Mouse (Mus musculus) lung, embryonic 16.5 days (tissue): ENCODE data around the gene Phf5a. TPM values are rescaled to one million over a fixed set of nuclear protein-coding genes. Genes with fewer than 3 reads are reported as not detected.

Experiments used
- ATAC-seq: fragments of 200-750 bp; cut with Nextera tagmentation; 2 replicates; pipeline ENCODE4 v1.8.0; 2017; ENCODE audit warnings: low read depth, mild to moderate bottlenecking, moderate library complexity
- H3K27ac ChIP-seq: fragments of 300-500 bp; sonication (generic); 2 replicates; pipeline ENCODE4 v1.5.1; 2014; ENCODE audit warnings: mild to moderate bottlenecking, control low read depth, low read length
- H3K27me3 ChIP-seq: fragments of 300-500 bp; sonication (generic); 2 replicates; pipeline ENCODE4 v1.6.1; 2014; ENCODE audit warnings: low read depth, low read length, mixed read lengths; ENCODE audit not compliant: control insufficient read depth, insufficient read depth
- H3K36me3 ChIP-seq: fragments of 300-500 bp; sonication (generic); 2 replicates; pipeline ENCODE4 v1.6.1; 2014; ENCODE audit warnings: low read length; ENCODE audit not compliant: control insufficient read depth, insufficient read depth
- H3K4me1 ChIP-seq: fragments of 300-500 bp; sonication (generic); replicated peaks from 2 replicates; pipeline ENCODE4 v1.6.1; 2014; ENCODE audit warnings: low read length, mixed read lengths; ENCODE audit not compliant: control insufficient read depth, insufficient read depth
- H3K4me2 ChIP-seq: fragments of 300-500 bp; sonication (generic); 2 replicates; pipeline ENCODE4 v1.6.1; 2014; ENCODE audit warnings: low read depth, low read length, control low read depth
- H3K4me3 ChIP-seq: fragments of 300-500 bp; sonication (generic); 2 replicates; pipeline ENCODE4 v1.5.1; 2014; ENCODE audit warnings: mild to moderate bottlenecking, low read length, control low read depth
- H3K9ac ChIP-seq: fragments of 300-500 bp; sonication (generic); 2 replicates; pipeline ENCODE4 v1.6.1; 2014; ENCODE audit warnings: low read length, control low read depth
- H3K9me3 ChIP-seq: fragments of 300-500 bp; sonication (generic); 2 replicates; pipeline ENCODE4 v1.6.1; 2016; ENCODE audit warnings: low read length; ENCODE audit not compliant: control insufficient read depth
- WGBS: fragments of 180-500 bp; shearing (Covaris S2); extraction: QIAGEN DNeasy Blood & Tissue Kit; methylation state at CpG from one replicate; pipeline ENCODE4 v1.1.7; 2014; 5-methylcytosine and 5-hydroxymethylcytosine counted together
- polyA plus RNA-seq: library from polyadenylated mRNA; unstranded; fragments of >200 nt; fragmentation: Nextera tagmentation; extraction: Ambion mirVana; gene quantifications from 2 replicates; pipeline ENCODE4 v1.2.1, GENCODE M21; 2015

Gene Phf5a
- 146 and 148 TPM in 2 replicates for polyA plus RNA-seq

GRCm38 (mm10) chr15:81871604-81872261 is at the start of gene Phf5a:
TSS of gene Phf5a (minus strand) at chr15:81871911.
- no peaks in the 10 kb centered on the region for H3K27me3 ChIP-seq
- peak within 1 kb of the TSS; percentile 89 for H3K4me2 ChIP-seq
- H3K4me3 ChIP-seq, result peak within 1 kb of the TSS; percentile 100
- H3K9me3 ChIP-seq, result no peaks in the 10 kb centered on the region
- peak within 1 kb of the TSS; percentile 96 for H3K9ac ChIP-seq
- ATAC-seq, result peak; percentile 94
- H3K4me1 ChIP-seq, result peaks cover 10% of the 10 kb centered on the region
- WGBS, result 1% methylated on average over 30 of the region's 30 CpGs
- peak within 1 kb of the TSS; percentile 100 for H3K27ac ChIP-seq
- peaks cover 32% of the 10 kb centered on the region for H3K36me3 ChIP-seq

GRCm38 (mm10) chr15:81921255-81921654 is 49.5 kb upstream of the Phf5a start:
- 53% methylated on average over 5 of the region's 5 CpGs for WGBS

DNA sequence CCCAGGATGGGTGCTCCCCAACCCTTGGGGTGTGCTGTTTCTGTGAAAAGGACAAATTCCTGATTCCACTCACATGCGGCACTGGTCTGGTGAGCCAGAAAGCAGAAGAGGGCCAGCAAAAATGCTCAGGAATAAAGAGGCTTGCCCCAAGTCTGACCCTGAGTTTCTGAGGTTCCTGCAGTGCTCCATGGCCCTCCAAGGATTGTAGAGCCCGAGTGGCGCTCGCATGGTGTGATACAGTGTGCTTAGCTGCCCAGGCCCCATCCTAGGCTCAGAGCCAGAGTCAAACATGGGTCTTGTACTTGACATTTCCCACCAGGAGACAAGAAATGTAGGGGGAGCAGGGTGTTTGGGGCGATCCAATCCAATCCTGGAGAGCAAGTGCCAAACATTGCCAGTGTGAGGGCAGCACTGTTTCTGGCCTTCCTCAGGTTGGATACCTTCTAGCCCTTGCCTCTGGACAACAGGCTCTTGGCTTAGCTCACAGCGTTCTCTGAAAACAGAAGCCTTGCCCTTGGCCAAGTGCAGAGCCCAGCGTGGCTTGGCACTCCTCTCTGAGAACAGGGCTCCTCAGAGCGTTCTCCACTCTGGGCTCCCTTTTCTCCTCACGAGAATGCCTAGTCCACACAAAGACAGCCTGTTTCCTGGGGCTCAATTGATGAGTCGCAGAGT is 49.0 kb upstream of the Phf5a start:
- no peak overlapping the region for H3K27ac ChIP-seq
- H3K27me3 ChIP-seq, result no peaks in the 10 kb centered on the region
- H3K36me3 ChIP-seq, result peaks cover 5% of the 10 kb centered on the region; the same call in 1 of the 2 replicates
- no peak overlapping the region for H3K9ac ChIP-seq
- H3K4me2 ChIP-seq, result no peak overlapping the region
- H3K4me3 ChIP-seq, result no peak overlapping the region
- ATAC-seq, result no peak
- peaks cover 11% of the 10 kb centered on the region for H3K4me1 ChIP-seq
- no peaks in the 10 kb centered on the region for H3K9me3 ChIP-seq
- 72% methylated on average over 10 of the region's 10 CpGs for WGBS

More at GRCm38 (mm10) chr15:81921255-81921654, 49.5 kb upstream of the Phf5a start:
- no peak overlapping the region for H3K27ac ChIP-seq
- no peak for ATAC-seq
- H3K4me2 ChIP-seq, result no peak overlapping the region
- H3K9ac ChIP-seq, result no peak overlapping the region
- H3K4me3 ChIP-seq, result no peak overlapping the region
- H3K4me1 ChIP-seq, result peaks cover 11% of the 10 kb centered on the region
- H3K9me3 ChIP-seq, result no peaks in the 10 kb centered on the region
- H3K27me3 ChIP-seq, result no peaks in the 10 kb centered on the region
- peaks cover 2% of the 10 kb centered on the region; the same call in 1 of the 2 replicates for H3K36me3 ChIP-seq

DNA sequence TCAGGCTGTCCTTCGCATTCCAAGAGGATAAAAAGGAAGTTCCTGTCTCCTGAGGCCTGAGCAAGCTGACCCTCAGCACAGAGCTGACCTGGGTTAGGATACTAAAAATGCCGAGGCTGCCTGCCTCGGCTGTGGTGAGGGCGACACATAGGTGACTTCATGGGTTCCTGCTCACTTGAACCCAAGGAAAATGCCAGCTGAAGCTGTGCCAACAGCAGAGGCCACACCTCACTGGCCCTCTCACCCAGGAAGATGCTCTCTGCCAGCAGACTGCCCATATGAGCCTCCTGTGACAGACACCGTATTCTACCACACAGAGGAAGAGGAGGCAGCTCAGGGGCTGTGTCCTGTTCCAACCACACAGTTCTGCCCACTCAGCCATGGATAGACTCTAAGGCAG is 47.4 kb upstream of the Phf5a start:
- Histone ChIP-seq H3K27me3 (no peaks in the 10 kb centered on the region), H3K9me3 (no peaks in the 10 kb centered on the region), H3K36me3 (peaks cover 17% of the 10 kb centered on the region), H3K4me1 (no peaks in the 10 kb centered on the region; the same call in 1 of the 2 replicates), H3K4me2 (no peak overlapping the region), H3K27ac (no peak overlapping the region), H3K4me3 (no peak overlapping the region), H3K9ac (no peak overlapping the region)
- 74% methylated on average over 5 of the region's 5 CpGs for WGBS
- no peak for ATAC-seq

DNA sequence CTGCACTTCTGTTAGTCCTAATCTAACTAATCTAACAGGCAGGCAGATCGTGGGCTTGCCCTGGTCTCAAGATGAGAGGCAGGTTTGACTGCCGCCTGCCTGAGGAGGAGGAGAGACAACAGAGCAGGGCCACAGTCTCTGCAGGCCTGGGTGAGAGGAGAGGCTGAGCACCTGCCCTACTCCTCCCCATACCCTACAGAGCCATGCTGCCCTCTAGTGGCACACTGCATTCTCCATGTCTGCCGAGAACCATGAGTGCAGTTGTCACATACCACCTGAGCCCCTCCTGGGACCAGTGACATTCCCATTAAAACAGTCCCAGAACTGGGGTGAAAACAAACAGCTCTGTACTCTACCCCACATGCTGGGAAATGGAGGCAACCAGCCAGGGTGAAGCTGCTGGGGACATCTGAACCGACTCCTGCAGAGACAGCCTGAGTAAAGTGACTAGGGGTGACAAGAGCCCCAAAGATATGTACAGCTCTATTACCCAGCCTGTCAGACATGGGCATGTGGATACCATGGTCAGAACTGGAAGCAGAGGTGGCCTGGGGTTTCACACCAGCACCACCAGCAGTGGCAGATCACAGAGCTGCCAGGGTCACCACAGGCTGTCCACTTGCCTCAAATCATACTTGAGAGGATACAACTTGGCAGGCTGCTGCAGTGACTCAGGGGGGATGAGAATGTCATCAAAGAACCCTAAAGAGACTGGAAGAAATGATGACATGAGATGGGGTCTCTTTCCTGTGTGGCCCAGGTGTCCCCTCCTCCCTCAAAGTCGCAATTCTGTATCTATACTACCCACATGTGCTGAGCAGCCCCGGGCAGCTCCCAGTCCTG is 46.1 kb upstream of the Phf5a start:
- H3K27ac ChIP-seq, result no peak overlapping the region

GRCm38 (mm10) chr15:81917201-81917600 is 45.5 kb upstream of the Phf5a start:
- H3K36me3 ChIP-seq, result peaks cover 33% of the 10 kb centered on the region
- H3K4me1 ChIP-seq, result no peaks in the 10 kb centered on the region
- no peaks in the 10 kb centered on the region for H3K27me3 ChIP-seq

More for the DNA sequence above, 46.1 kb upstream of the Phf5a start:
- no peaks in the 10 kb centered on the region for H3K9me3 ChIP-seq
- H3K4me3 ChIP-seq, result no peak overlapping the region
- no peak overlapping the region for H3K9ac ChIP-seq
- H3K27me3 ChIP-seq, result no peaks in the 10 kb centered on the region
- peaks cover 26% of the 10 kb centered on the region for H3K36me3 ChIP-seq
- ATAC-seq, result peak; percentile 66
- no peaks in the 10 kb centered on the region for H3K4me1 ChIP-seq
- 45% methylated on average over 6 of the region's 6 CpGs for WGBS
- H3K4me2 ChIP-seq, result no peak overlapping the region

DNA sequence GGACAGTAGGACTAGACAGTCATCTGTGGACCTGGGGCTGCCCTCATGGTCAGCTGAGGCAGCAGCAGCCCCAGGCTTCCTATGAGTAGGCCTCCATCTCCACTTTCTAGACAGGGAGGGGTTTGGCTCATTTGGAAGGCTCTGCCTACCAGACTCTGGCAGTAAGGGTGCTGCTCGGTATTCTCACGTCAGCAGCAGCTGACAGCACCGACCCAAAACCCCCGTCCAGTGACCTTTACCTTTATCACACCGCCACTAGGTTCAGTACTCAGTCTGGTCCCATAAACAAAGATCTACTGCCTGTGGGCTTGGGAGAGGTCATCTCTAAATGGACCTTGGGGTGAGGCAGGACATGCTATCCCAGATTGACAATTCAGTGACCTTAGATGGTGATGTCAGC is 44.0 kb upstream of the Phf5a start:
- Histone ChIP-seq H3K9ac (no peak overlapping the region), H3K36me3 (peaks cover 33% of the 10 kb centered on the region), H3K4me3 (no peak overlapping the region), H3K9me3 (no peaks in the 10 kb centered on the region), H3K4me1 (no peaks in the 10 kb centered on the region), H3K27me3 (no peaks in the 10 kb centered on the region), H3K27ac (no peak overlapping the region), H3K4me2 (no peak overlapping the region)
- ATAC-seq, result no peak
- 71% methylated on average over 5 of the region's 5 CpGs for WGBS

More at GRCm38 (mm10) chr15:81917201-81917600, 45.5 kb upstream of the Phf5a start:
- no peak for ATAC-seq
- no peak overlapping the region for H3K9ac ChIP-seq
- H3K4me3 ChIP-seq, result no peak overlapping the region
- no peaks in the 10 kb centered on the region for H3K9me3 ChIP-seq
- 85% methylated on average over 12 of the region's 12 CpGs for WGBS
- no peak overlapping the region for H3K27ac ChIP-seq
- no peak overlapping the region for H3K4me2 ChIP-seq

DNA sequence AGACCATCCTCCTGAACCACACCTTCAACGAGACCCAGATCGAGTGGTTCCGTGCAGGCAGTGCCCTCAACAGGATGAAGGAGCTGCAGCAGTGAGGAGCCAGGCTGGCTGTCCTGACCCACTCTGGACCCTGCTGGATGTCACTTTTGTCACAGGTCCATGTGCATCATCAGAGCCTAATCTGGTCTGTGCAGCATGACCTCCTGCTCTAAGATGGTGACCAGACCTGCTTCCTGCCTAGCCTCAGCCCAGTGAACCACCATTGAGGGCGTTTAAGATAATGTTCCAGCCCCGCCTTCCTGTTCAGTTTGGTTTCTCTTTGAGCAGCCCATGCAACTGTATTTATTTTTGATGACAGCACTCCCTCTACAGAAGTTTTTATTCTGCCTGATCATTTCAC is 43.0 kb upstream of the Phf5a start:
- H3K9ac ChIP-seq, result no peak overlapping the region
- H3K4me3 ChIP-seq, result no peak overlapping the region
- whole genome bisulfite sequencing, result 79% methylated on average over 5 of the region's 5 CpGs
- no peak for ATAC-seq
- H3K27me3 ChIP-seq, result no peaks in the 10 kb centered on the region
- no peak overlapping the region for H3K27ac ChIP-seq
- no peaks in the 10 kb centered on the region for H3K4me1 ChIP-seq
- H3K9me3 ChIP-seq, result no peaks in the 10 kb centered on the region
- H3K36me3 ChIP-seq, result peaks cover 43% of the 10 kb centered on the region
- H3K4me2 ChIP-seq, result no peak overlapping the region

DNA sequence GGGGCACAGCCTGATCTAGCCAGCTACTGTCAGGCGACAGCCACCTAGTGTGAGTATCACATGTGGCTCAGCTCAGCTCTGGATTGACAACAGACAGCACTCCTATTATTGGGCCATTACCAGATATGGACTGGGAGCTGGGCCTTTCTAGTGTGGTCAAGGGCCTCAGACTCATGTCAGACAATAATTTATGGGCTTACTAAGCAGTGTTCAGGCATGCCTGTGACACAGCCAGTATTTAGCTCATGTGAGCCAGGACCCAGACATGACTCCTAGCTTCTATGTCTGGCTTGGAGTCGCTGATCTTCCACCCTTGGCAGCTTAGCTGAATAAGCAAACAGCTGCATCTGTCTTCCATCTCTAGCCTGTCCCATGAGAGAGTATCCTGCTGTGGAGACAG is 40.8 kb upstream of the Phf5a start:
- Histone ChIP-seq H3K4me3 (no peak overlapping the region), H3K4me2 (no peak overlapping the region), H3K36me3 (peaks cover 46% of the 10 kb centered on the region), H3K27ac (no peak overlapping the region), H3K27me3 (no peaks in the 10 kb centered on the region), H3K9ac (no peak overlapping the region), H3K4me1 (no peaks in the 10 kb centered on the region), H3K9me3 (no peaks in the 10 kb centered on the region)
- no peak for ATAC-seq
- WGBS, result 62% methylated on average over 2 of the region's 2 CpGs
